Mouse (Mus musculus) macrophage (primary cell): ENCODE measurements around the gene Zpbp2. TPM values are rescaled to one million over a fixed set of nuclear protein-coding genes. Genes with fewer than 3 reads are reported as not detected.

Experiments used
- H3K27ac ChIP-seq: fragments of 350-480 bp; formaldehyde crosslinking; 2 replicates; pipeline ENCODE4 v1.9.0; 2021
- H3K36me3 ChIP-seq: fragments of 350-480 bp; formaldehyde crosslinking; 2 replicates; pipeline ENCODE4 v1.9.0; 2021; ENCODE audit errors: inconsistent target
- H3K4me3 ChIP-seq: fragments of 350-480 bp; formaldehyde crosslinking; 2 replicates; pipeline ENCODE4 v1.9.0; 2021; ENCODE audit errors: inconsistent target
- H3K79me2 ChIP-seq: fragments of 350-480 bp; formaldehyde crosslinking; 2 replicates; pipeline ENCODE4 v1.9.0; 2021; ENCODE audit errors: inconsistent target
- WGBS: methylation state at CpG from one replicate; pipeline ENCODE4 v1.1.7; 2026; ENCODE audit warnings: inconsistent platforms; ENCODE audit not compliant: missing documents; 5-methylcytosine and 5-hydroxymethylcytosine counted together
- polyA plus RNA-seq: library from polyadenylated mRNA; stranded (reverse); fragments of 250-400 nt; gene quantifications from 3 replicates; pipeline ENCODE4 v1.2.4, GENCODE M21; 2018; ENCODE audit warnings: inconsistent platforms

Gene Zpbp2
- polyA plus RNA-seq, 1 experiment from 2014 or later, result not detected

- H3K27ac ChIP-seq, result no peak within 1 kb of the TSS
- no peaks in the 10 kb centered on the region for H3K36me3 ChIP-seq
- no peak within 1 kb of the TSS for H3K4me3 ChIP-seq
- 2% methylated on average over 48 of the region's 58 CpGs for WGBS
- no peaks in the 10 kb centered on the region for H3K79me2 ChIP-seq
Observed at GRCm38 (mm10) chr11:98545711-98546231, 5.1 kb upstream of the Zpbp2 start, which contains the start of gene Ikzf3. Gene Ikzf3, minus strand, starts transcription at chr11:98546031.

GRCm38 (mm10) chr11:98546529-98547307, 4.2 kb upstream of the Zpbp2 start:
- WGBS, result 55% methylated on average over 12 of the region's 12 CpGs
- Histone ChIP-seq H3K27ac (no peak overlapping the region), H3K4me3 (no peak overlapping the region), H3K79me2 (no peaks in the 10 kb centered on the region), H3K36me3 (no peaks in the 10 kb centered on the region)

GRCm38 (mm10) chr11:98547308-98547693, 3.6 kb upstream of the Zpbp2 start:
- Histone ChIP-seq H3K36me3 (no peaks in the 10 kb centered on the region), H3K4me3 (no peak overlapping the region), H3K27ac (no peak overlapping the region), H3K79me2 (no peaks in the 10 kb centered on the region)
- WGBS, result 12% methylated on average over 3 of the region's 3 CpGs

GRCm38 (mm10) chr11:98549363-98549762, 1.5 kb upstream of the Zpbp2 start:
- WGBS, result 69% methylated on average over 4 of the region's 4 CpGs
- Histone ChIP-seq H3K79me2 (no peaks in the 10 kb centered on the region), H3K36me3 (no peaks in the 10 kb centered on the region), H3K27ac (no peak overlapping the region), H3K4me3 (no peak overlapping the region)

- Histone ChIP-seq H3K27ac (no peak overlapping the region), H3K36me3 (no peaks in the 10 kb centered on the region), H3K79me2 (no peaks in the 10 kb centered on the region), H3K4me3 (no peak overlapping the region; the same call in 1 of the 2 replicates)
- whole genome bisulfite sequencing, result 26% methylated on average over 20 of the region's 20 CpGs
Observed at GRCm38 (mm10) chr11:98550311-98550974, 454 bp upstream of the Zpbp2 start.

DNA sequence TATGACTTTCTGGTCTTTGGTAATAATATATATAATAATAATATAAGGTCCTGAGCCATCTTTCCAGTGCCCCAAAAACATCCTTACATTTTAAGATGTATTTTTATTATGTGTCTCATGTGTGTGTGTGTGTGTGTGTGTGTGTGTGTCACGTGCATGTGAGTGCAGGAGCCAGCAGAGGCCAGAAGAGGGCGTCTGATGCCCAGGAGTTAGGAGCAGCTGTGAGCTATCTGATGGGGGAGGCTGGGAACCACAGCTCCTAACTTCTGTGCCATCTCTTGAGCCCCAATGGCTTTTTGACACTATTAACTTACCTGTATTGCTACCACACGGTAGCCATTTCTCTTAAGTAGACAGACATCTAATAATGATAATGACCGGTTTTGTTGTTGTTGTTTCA, 3.1 kb downstream of the Zpbp2 start:
- no peaks in the 10 kb centered on the region for H3K36me3 ChIP-seq
- no peaks in the 10 kb centered on the region for H3K79me2 ChIP-seq
- WGBS, result 90% methylated on average over 3 of the region's 4 CpGs
- no peak overlapping the region for H3K4me3 ChIP-seq
- H3K27ac ChIP-seq, result no peak overlapping the region

- Histone ChIP-seq H3K27ac (no peak overlapping the region), H3K36me3 (no peaks in the 10 kb centered on the region), H3K79me2 (no peaks in the 10 kb centered on the region), H3K4me3 (no peak overlapping the region)
- 67% methylated on average over 12 of the region's 12 CpGs for WGBS
Observed at GRCm38 (mm10) chr11:98555124-98555700, 4.3 kb downstream of the Zpbp2 start.

GRCm38 (mm10) chr11:98560942-98561341, 10.0 kb downstream of the Zpbp2 start:
- Histone ChIP-seq H3K4me3 (no peak overlapping the region), H3K36me3 (no peaks in the 10 kb centered on the region), H3K27ac (no peak overlapping the region), H3K79me2 (no peaks in the 10 kb centered on the region)
- 84% methylated on average over 7 of the region's 7 CpGs for WGBS

DNA sequence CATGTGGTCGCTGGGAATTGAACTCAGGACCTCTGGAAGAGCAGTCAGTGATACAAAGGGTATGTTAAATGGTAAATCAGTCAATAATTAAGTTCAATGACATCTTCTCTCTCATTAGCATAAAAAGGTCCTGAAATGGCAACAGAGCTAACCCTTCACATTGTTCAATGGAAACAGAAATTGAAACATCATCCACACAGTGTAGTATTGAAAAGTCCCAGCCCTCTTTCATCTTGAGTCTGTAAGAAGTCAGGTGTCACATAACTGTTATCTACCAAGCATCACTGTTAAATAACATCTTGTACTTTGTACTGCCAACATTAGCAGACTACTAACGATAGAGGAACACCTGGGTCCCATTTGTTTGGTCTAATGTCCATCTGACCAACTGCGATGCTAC, 12.1 kb downstream of the Zpbp2 start:
- 91% methylated on average over 3 of the region's 3 CpGs for WGBS
- no peaks in the 10 kb centered on the region for H3K79me2 ChIP-seq
- no peak overlapping the region for H3K27ac ChIP-seq
- H3K36me3 ChIP-seq, result no peaks in the 10 kb centered on the region
- H3K4me3 ChIP-seq, result no peak overlapping the region

GRCm38 (mm10) chr11:98563921-98564414, 13.1 kb downstream of the Zpbp2 start:
- Histone ChIP-seq H3K79me2 (no peaks in the 10 kb centered on the region), H3K36me3 (no peaks in the 10 kb centered on the region), H3K27ac (no peak overlapping the region), H3K4me3 (no peak overlapping the region)
- 54% methylated on average over 13 of the region's 13 CpGs for WGBS

DNA sequence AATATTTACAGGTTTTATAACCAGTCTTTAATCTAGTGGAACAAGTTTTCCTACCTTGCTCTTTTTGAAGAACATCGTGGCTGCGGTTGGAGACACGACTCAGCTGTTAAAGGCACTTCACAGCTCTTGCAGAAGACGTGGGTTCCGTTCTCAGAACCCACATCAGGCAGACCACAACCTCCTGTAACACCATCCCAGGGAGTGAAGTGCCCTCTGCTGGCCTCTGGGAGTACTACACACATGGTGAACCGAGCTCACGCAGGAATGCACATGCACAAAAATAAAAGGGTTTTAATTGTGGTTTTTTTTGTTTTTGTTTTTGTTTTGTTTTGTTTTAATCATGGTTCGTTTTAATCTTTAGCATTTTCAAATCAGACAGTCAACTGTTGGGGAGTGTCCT, 17.4 kb downstream of the Zpbp2 start:
- no peaks in the 10 kb centered on the region for H3K36me3 ChIP-seq
- no peak overlapping the region for H3K4me3 ChIP-seq
- no peaks in the 10 kb centered on the region for H3K79me2 ChIP-seq
- no peak overlapping the region for H3K27ac ChIP-seq
- WGBS, result 86% methylated on average over 8 of the region's 8 CpGs

- WGBS, result 84% methylated on average over 6 of the region's 6 CpGs
- Histone ChIP-seq H3K27ac (no peak overlapping the region), H3K79me2 (no peaks in the 10 kb centered on the region), H3K36me3 (no peaks in the 10 kb centered on the region), H3K4me3 (no peak overlapping the region)
Observed at GRCm38 (mm10) chr11:98569461-98569860, 18.6 kb downstream of the Zpbp2 start.

GRCm38 (mm10) chr11:98577776-98578175, 26.9 kb downstream of the Zpbp2 start:
- Histone ChIP-seq H3K36me3 (peaks cover 8% of the 10 kb centered on the region; the same call in 1 of the 2 replicates), H3K4me3 (no peak overlapping the region), H3K27ac (no peak overlapping the region), H3K79me2 (no peaks in the 10 kb centered on the region)
- WGBS, result 93% methylated on average over 5 of the region's 5 CpGs

DNA sequence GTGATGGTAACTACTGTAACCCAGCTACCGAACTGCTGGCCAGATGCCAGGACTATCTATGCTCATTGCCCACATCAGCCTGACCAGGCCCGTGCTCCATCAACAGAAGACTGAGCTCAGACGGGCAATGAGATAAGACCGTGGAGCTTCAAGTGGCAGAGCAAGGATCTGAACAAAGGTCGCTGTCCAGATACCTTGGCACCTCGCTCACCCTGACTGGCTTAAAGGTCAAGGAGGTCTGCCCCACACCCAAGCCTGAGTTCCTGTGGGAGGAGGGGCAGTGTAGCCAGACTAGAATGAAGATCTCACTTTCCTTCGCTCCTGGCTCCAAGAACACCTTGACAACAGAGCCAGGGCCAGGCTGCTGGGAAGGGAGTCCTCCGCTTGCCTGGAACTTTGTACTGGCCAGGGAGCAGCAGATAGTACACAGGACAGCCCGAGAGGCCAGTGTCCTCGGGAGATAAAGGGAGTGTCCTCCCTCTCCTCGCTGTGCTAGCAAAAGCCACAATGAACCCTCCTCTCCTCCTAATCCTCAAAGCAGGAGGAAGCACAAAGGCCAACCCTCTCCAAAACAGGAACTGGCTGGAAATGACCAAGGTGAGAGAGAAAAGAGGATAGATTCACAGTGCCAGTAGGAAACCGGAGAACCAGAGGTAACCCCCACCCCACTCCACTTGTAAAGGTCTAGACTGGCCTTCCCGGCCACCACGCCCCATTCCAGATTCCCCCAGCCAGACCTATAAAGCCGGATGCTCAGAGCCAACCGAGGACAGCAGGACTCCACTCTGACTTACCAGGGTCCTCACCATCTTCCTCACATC, 29.6 kb downstream of the Zpbp2 start:
- 63% methylated on average over 15 of the region's 16 CpGs for WGBS
- no peak overlapping the region for H3K4me3 ChIP-seq

More for the DNA sequence above, 29.6 kb downstream of the Zpbp2 start:
- Histone ChIP-seq H3K27ac (no peak overlapping the region), H3K79me2 (peaks cover 14% of the 10 kb centered on the region), H3K36me3 (peaks cover 15% of the 10 kb centered on the region; the same call in 1 of the 2 replicates)
